Mouse (Mus musculus): ENCODE measurements at regions not wholly inside any gene's neighbourhood (a gene's known extent, or its start where the extent isn't known, plus 50 kb on each side); places are given as distances from the start of the nearest gene placed in this dataset.

- no peak for DNase-seq (ENCODE audit: low read depth, low spot score)
Observed at GRCm38 (mm10) chr12:94150143-94150542, 1541.9 kb upstream of the Flrt2 start.

DNA sequence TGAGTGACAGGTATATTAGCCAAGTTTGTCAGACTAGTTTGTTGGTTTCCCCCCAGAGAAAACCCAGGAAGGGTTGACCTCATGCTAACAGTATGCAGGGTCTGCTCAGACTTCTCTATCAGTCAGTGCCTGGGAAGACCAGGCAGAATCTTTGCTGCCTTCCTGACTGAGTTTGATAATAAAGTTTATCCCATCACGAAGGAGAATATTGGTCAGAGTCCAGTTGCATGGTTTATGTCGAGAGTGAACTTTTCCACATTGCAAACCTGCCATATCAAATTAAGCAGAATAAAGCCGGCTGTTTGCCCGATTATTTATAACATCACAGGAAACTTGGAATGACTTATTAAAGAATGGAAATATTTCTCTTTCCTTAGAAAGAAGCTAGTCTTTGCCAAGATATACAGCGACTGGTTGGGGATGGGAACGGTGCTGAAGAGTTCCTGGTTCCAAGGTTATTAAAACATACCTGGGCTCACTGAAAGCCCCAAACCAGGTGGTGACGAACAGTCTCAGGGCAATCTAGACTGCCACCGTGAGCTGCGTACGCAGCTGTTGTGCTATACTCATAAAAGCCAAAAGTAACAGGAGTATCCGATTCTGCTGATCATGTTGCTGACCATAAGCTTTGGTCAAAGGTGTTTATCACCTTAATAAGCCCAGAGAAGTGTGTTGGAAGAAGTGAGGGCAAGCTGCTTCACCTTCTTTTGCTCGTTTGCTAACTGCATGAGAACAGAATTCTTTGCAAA lies 1536.7 kb upstream of the Flrt2 start:
- peak; percentile 20 for DNase-seq (ENCODE audit: low read depth, low spot score)

- DNase-seq (ENCODE audit: low read depth, low spot score), result no peak
Observed at GRCm38 (mm10) chr12:94182358-94182757, 1509.7 kb upstream of the Flrt2 start.

DNA sequence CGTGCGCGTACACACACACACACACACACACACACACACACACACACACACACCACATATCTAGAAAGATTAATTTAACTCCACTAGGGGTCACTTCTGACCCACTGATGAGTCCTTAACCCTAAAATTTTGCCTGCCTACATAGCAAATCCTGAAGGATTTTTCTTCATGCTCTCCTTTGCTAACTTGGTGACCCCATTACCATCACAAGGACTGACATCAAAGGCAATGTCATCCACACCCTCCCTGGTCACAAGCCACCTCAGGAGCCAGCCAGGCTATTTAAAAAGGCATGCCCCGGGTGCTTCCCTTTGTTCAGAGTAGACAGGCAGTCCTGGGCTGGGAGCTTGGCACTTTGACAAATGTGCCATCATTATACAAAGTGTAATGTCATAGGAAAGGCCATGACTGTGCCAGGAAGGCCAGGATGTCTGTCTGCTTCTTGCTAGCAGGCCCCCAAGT lies 1501.4 kb upstream of the Flrt2 start:
- DNase-seq (ENCODE audit: low read depth, low spot score), result peak; percentile 20

- DNase-seq (ENCODE audit: low read depth, low spot score), result no peak
Observed at GRCm38 (mm10) chr12:94217906-94218305, 1474.1 kb upstream of the Flrt2 start.

DNA sequence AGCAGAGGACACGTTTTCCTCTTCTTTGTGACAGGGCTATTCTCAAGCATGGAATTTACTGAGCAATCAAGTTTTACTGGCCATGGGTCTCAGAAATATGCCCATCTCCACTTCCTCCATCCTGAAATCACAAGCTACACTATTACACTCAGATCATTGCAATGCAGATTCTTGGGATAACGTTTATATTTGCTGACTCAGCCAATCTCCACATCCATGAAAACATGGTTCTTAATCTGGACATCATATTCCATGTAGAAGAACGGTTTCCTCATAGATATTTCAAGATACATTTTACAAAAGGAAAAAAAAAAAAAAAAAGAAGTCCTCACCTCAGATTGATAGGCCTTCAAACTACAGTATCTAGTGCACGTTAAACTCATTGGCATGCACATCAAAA lies 1462.1 kb upstream of the Flrt2 start:
- no peak for DNase-seq (ENCODE audit: low read depth, low spot score)

- peak; percentile 63 for DNase-seq (ENCODE audit: low read depth, low spot score)
Observed at GRCm38 (mm10) chr12:94245366-94245765, 1446.7 kb upstream of the Flrt2 start.

- no peak for DNase-seq (ENCODE audit: low read depth, low spot score)
Observed at GRCm38 (mm10) chr12:94247362-94247761, 1444.7 kb upstream of the Flrt2 start.

DNA sequence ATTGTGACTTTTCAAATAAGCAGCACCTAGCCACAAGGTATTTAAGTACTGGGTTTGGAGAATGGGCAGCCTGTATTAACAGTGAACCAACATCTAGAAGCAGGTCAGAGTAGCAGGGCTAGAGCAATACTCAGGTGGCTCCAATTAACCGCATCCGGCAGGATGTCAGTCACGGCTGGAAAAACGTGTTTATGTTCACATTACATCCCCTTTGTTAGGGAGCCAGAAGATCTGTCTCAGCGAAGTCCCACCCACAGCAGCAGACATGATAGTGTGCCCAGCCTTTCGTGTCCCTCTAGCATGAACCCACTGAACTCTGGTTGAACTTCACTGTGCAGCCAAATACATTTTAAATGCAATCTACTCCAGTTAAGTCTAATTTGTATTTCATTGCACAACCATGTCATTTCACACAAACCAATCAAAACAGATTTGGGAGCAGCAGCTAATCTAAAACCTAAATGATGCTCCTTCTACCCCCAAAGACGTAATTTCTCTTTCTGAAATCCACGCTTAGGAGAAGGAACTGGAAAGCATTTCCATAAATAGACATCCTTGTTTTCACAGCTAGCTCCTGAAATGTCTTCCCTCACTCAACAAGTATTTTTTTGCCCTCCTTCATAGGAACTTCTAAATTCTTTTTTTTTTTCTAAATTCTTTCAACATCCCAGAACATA lies 1438.9 kb upstream of the Flrt2 start:
- DNase-seq (ENCODE audit: low read depth, low spot score), result peak; percentile 78

DNA sequence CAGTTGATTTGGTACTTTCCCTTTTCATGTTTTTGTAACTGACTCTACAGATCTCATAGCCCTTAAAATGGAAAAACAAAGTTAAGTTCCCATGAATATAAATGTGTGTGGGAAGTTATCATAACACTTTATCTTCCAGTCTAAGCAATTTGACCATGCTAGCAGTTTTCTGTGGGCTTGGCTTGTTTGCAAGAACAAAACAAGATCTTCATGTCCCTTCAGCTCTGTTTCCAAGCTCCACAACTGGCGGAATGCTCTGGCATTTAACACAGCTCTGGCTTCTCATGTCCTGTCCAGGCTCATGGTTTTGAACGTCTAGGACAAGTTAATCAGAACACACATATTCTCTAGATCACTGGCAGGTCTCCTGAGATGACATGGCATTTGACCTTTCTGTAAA lies 1411.1 kb upstream of the Flrt2 start:
- no peak for DNase-seq (ENCODE audit: low read depth, low spot score)

GRCm38 (mm10) chr12:94282931-94283330 lies 1409.1 kb upstream of the Flrt2 start:
- DNase-seq (ENCODE audit: low read depth, low spot score), result no peak

- DNase-seq (ENCODE audit: low read depth, low spot score), result no peak
Observed at GRCm38 (mm10) chr12:94283572-94283971, 1408.5 kb upstream of the Flrt2 start.

- no peak for DNase-seq (ENCODE audit: low read depth, low spot score)
Observed at GRCm38 (mm10) chr12:94297864-94298263, 1394.2 kb upstream of the Flrt2 start.

DNA sequence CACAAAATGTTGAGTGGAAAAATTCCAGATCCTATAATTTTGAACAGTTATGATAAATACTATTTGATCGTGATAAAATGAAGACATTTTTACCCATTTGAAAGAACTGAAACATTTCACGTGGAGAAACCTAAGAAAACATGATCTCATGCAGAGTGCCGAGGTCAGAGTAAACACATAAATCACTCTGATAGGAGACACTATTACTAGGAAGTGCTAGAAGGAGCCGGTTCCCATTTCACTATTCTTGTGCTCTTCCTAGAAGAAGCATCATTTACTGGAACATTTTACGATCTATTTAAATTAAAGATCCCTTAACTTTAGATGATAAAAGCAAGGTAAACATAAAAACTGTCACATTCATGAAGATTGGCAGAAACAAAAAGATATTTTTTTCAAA lies 1359.7 kb upstream of the Flrt2 start:
- DNase-seq (ENCODE audit: low read depth, low spot score), result no peak

DNA sequence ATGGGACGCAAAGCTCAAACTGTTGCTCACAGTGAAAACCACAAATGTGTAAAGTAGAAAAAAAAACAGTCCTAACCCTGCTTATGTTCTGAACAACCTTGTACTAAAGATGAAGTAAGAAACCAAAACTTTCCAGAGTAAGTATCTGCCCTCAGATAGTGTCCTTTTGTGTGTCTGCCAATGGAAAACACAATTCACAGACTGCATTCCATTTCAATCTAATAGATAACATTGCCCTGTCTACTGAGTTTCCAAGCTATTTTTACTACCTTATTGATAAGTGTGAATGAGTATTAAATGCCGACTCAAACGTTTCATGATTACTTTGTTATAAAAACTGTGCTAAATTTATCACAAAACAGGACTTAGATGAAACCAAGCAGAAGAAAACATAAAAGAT lies 1357.4 kb upstream of the Flrt2 start:
- no peak for DNase-seq (ENCODE audit: low read depth, low spot score)

DNA sequence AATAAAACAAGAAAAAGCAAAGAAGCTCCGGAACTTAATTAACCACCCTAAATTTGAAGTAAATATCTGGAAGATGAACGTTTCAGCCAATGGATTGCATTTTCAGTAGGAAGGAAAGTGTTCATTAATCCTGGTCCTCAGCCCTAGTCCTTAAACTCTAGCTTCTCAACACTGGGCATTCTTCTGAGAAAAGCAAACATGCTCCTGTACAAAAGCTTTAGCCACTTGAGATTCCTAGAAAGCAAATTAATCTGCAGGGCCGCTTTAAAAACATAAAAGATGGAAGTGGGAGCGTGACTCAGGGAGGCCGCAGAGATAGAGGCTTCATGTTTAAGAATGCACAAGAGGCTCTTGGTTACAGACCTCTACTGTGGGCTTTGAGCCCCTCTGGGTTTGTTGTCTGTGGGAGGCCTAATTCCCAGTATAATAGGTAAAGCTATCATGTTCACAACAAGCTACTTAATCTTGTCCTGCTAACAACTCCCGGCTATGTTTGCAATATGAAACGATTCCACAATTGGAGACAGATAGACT lies 1342.3 kb upstream of the Flrt2 start:
- DNase-seq (ENCODE audit: low read depth, low spot score), result no peak

GRCm38 (mm10) chr12:94364269-94364668 lies 1327.8 kb upstream of the Flrt2 start:
- peak; percentile 4 for DNase-seq (ENCODE audit: low read depth, low spot score)

GRCm38 (mm10) chr12:94399991-94400390 lies 1292.0 kb upstream of the Flrt2 start:
- DNase-seq (ENCODE audit: low read depth, low spot score), result no peak

- peak; percentile 2 for DNase-seq (ENCODE audit: low read depth, low spot score)
Observed at GRCm38 (mm10) chr12:94420918-94421317, 1271.1 kb upstream of the Flrt2 start.

DNA sequence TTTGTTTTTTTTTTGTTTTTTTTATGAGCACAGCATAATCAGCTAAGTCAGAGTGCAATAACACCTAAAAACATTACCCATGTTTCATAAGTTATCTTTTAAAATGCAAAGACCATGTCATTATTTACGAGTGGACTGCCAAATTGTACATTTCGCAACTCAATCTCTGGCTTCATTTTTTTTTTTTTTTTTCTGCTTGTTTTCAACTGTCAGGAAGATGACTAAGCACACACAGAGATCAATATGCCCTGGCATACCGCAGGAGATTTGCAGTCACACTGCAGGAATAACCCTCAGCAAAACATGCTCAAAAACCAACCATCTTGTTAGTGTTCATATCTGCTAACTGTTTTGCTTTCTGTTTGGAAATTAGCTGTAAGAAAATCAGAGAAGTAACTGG lies 1270.3 kb upstream of the Flrt2 start:
- DNase-seq (ENCODE audit: low read depth, low spot score), result no peak

- no peak for DNase-seq (ENCODE audit: low read depth, low spot score)
Observed at GRCm38 (mm10) chr12:94424340-94424981, 1267.6 kb upstream of the Flrt2 start.

DNA sequence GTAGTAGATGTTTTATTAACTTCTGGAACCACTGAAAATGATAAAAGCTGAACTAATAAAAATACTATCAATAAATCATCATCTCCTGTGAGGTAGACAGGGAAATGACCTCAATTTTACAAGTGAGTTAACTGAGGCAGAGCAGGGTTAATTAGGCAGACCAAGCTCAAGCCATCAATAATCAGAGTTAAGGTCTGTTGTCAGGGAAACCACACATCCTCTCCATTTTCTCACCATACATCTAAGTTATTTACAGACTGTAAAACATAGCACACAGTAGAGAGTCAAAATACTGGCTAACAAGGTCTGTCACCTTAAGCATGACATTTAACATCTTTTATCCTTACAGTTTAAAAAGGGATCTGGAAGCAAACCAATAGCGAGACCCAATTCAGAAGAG lies 1242.5 kb upstream of the Flrt2 start:
- no peak for DNase-seq (ENCODE audit: low read depth, low spot score)

All from forelimb bud, embryonic 11.5 days (tissue).